Mouse (Mus musculus) right cerebral cortex, postnatal 25 days (tissue): ENCODE results near the gene Gm4214.
"Not testable (repeated sequence)": the region's sequence is repeated elsewhere in the genome, so short reads cannot be mapped to it uniquely, and the experiment has no call there.

ENCODE experiments used
- DNase-seq: peaks from one replicate; pipeline ENCODE4 v3.0.0; 2022

Gm4214 gene

GRCm38 (mm10) chr7:22984573-22984972, at the start of gene Gm4214:
TSS of gene Gm4214 (minus strand) at chr7:22984673.
- DNase-seq: not testable (repeated sequence)

- not testable (repeated sequence) for DNase-seq
Observed at GRCm38 (mm10) chr7:23019823-23020222, 35.4 kb upstream of the Gm4214 start, which contains the start of gene Gm4216. TSS of gene Gm4216 (minus strand) at chr7:23019923.
